Mouse (Mus musculus) heart, embryonic 13.5 days (tissue): Measurements from ENCODE around the gene Zfp26. TPM values are rescaled to one million over a fixed set of nuclear protein-coding genes. Genes with fewer than 3 reads are reported as not detected.

ENCODE experiments used
- ATAC-seq: fragments of 200-750 bp; cut with Nextera tagmentation; 2 replicates; pipeline ENCODE4 v1.8.0; 2017; ENCODE audit warnings: moderate TSS enrichment; ENCODE audit not compliant: insufficient number of reproducible peaks, low FRiP score, low TSS enrichment; ENCODE audit errors: extremely low read depth
- H3K27ac ChIP-seq: fragments of 300-500 bp; sonication (generic); replicated peaks from 2 replicates; pipeline ENCODE4 v1.5.1; 2015; ENCODE audit warnings: moderate library complexity, mild to moderate bottlenecking, inconsistent platforms
- H3K27me3 ChIP-seq: fragments of 300-500 bp; sonication (generic); replicated peaks from 2 replicates; pipeline ENCODE4 v1.6.1; 2015; ENCODE audit warnings: mild to moderate bottlenecking, inconsistent platforms
- H3K36me3 ChIP-seq: fragments of 300-500 bp; sonication (generic); 2 replicates; pipeline ENCODE4 v1.6.1; 2015; ENCODE audit warnings: mild to moderate bottlenecking, inconsistent platforms
- H3K4me1 ChIP-seq: fragments of 300-500 bp; sonication (generic); 2 replicates; pipeline ENCODE4 v1.6.1; 2015; ENCODE audit warnings: inconsistent platforms
- H3K4me2 ChIP-seq: fragments of 300-500 bp; sonication (generic); 2 replicates; pipeline ENCODE4 v1.6.1; 2015; ENCODE audit warnings: inconsistent platforms, mild to moderate bottlenecking, moderate library complexity
- H3K4me3 ChIP-seq: fragments of 300-500 bp; sonication (generic); 2 replicates; pipeline ENCODE4 v1.5.1; 2015; ENCODE audit warnings: moderate library complexity, mild to moderate bottlenecking, inconsistent platforms
- H3K9ac ChIP-seq: fragments of 300-500 bp; sonication (generic); 2 replicates; pipeline ENCODE4 v1.6.1; 2015; ENCODE audit warnings: inconsistent platforms, mild to moderate bottlenecking, moderate library complexity
- H3K9me3 ChIP-seq: fragments of 300-500 bp; sonication (generic); 2 replicates; pipeline ENCODE4 v1.6.1; 2016; ENCODE audit warnings: inconsistent platforms
- WGBS: fragments of 180-500 bp; shearing (Covaris S2); methylation state at CpG from one replicate; pipeline ENCODE4 v1.1.7; 2015; ENCODE audit warnings: mixed read lengths; 5-methylcytosine and 5-hydroxymethylcytosine counted together
- polyA plus RNA-seq: library from polyadenylated mRNA; unstranded; fragments of >200 nt; fragmentation: Nextera tagmentation; extraction: Ambion mirVana; gene quantifications from 2 replicates; pipeline ENCODE4 v1.2.1, GENCODE M21; 2015

The Zfp26 gene
- polyA plus RNA-seq, 1 experiment from 2014 or later = 6.9 TPM

DNA sequence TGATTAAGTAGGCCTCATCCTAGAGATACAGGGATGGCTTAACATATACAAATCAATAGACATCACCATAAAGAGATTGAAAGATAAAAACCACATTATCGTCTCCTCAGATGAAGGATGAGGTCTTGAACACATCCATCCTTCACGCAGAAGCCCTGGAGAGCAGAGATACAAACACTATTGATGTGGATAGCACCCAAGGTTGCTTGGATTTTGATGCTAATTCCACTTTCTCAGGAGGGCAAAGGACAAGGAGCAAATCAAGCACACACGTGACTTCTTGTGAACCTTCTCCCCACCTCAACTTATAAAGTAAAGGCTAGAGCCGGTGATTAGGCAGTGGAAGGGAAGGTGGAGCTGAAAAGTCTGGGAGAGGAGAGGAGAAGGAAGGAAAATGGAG lies 6.3 kb downstream of the Zfp26 start:
- Histone ChIP-seq H3K36me3 (peaks cover 61% of the 10 kb centered on the region), H3K4me2 (no peak overlapping the region), H3K9me3 (no peaks in the 10 kb centered on the region), H3K9ac (no peak overlapping the region), H3K27ac (no peak overlapping the region), H3K4me1 (peaks cover 12% of the 10 kb centered on the region), H3K4me3 (no peak overlapping the region), H3K27me3 (no peaks in the 10 kb centered on the region)
- no peak for ATAC-seq
- WGBS = 89% methylated on average over 4 of the region's 4 CpGs

DNA sequence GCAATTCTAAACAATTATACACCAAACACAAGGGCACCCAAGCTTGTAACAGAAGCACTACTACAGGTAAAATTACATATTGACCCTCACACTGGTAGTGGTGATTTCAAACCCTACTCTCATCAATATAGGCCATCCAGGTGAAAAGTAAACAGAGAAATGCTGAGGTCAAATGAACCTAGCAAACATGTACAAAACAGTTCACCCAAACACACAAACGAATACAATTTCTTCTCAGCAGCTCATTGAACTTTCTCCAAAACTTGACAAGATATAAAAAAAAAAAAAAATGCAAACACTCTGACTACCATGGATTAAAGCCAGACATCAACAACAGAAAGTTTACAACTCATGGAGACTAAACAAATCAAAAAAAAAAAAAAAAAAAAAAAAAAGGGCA lies 8.5 kb downstream of the Zfp26 start:
- Histone ChIP-seq H3K4me1 (peaks cover 4% of the 10 kb centered on the region), H3K27me3 (no peaks in the 10 kb centered on the region), H3K27ac (no peak overlapping the region), H3K9ac (no peak overlapping the region), H3K4me2 (no peak overlapping the region), H3K9me3 (no peaks in the 10 kb centered on the region), H3K36me3 (peaks cover 55% of the 10 kb centered on the region), H3K4me3 (no peak overlapping the region)
- WGBS = 100% methylated on average over 1 of the region's 1 CpGs
- ATAC-seq = no peak

DNA sequence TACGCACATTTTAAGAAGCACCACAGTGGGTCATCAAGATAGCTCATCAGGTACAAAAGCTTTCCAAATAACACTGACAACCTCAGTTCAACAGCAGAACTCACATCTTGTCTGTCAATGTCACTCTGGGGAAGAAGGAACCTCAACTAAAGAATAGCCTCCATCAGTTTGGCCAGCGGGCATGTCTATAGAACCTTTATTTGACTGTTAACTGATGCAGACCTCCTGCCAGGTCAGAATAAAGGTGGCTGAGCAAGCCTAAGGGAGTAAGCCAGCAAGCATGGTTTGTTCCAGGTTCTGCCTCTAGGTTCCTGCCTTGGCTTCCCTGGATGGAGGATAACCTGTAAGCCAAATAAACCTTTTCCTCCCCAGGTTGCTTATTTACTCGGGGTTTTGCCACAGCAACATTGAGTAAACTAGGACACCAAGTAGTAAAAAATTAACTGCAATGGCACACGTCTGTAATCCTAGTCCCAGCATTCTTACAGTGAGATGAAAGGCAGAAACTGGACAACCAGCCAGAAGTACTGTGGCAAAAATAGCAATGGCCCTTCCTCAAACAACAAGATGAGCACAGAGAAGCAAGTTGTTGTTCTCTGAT lies 16.7 kb downstream of the Zfp26 start:
- Histone ChIP-seq H3K27ac (no peak overlapping the region), H3K9ac (no peak overlapping the region), H3K4me1 (no peaks in the 10 kb centered on the region), H3K4me2 (no peak overlapping the region), H3K9me3 (peaks cover 7% of the 10 kb centered on the region), H3K27me3 (no peaks in the 10 kb centered on the region), H3K36me3 (peaks cover 92% of the 10 kb centered on the region), H3K4me3 (no peak overlapping the region)
- ATAC-seq = no peak
- WGBS = 91% methylated on average over 4 of the region's 4 CpGs

DNA sequence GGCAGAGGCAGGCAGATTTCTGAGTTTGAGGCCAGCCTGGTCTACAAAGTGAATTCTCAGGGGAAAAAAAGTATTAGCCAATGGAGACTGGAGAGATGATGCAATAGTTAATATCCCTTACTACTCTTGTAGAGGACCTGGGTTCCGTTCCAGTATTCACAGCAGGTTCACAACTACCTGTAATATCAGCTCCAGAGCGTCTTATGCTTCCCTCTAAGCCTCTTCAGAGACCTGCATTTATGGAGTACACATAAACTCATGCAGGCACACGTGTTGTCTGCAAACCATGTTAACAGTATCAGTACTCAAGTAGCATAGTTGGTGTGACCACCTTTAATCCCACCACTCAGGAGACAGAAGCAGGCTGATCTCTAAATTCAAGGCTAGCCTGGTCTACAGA lies 30.0 kb downstream of the Zfp26 start:
- no peaks in the 10 kb centered on the region for H3K9me3 ChIP-seq
- ATAC-seq = no peak
- WGBS = 83% methylated on average over 3 of the region's 3 CpGs
- no peak overlapping the region for H3K9ac ChIP-seq
- H3K4me3 ChIP-seq = no peak overlapping the region
- H3K27me3 ChIP-seq = no peaks in the 10 kb centered on the region
- no peaks in the 10 kb centered on the region for H3K4me1 ChIP-seq
- no peak overlapping the region for H3K27ac ChIP-seq
- no peak overlapping the region for H3K4me2 ChIP-seq
- H3K36me3 ChIP-seq = peaks cover 13% of the 10 kb centered on the region

DNA sequence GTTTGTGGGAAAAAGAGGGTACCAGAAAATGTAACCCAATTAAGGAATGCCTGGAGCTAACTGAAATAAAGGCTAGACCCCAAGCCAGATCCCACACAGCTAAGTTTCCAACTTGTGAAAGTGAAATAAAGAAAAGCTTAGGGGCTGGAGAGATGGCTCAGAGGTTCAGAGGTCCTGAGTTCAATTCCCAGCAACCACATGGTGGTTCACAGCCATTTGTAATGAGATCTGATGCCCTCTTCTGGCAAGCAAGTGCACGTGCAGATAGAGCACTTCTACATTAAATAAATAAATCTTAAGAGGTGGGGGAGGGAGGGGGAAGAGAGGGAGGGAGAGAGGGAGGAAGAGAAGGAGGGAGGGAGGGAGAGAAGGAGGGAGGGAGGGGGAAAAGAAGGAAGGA lies 48.5 kb downstream of the Zfp26 start:
- no peak overlapping the region for H3K4me3 ChIP-seq
- H3K9me3 ChIP-seq = no peaks in the 10 kb centered on the region
- WGBS = 8% methylated on average over 1 of the region's 1 CpGs
- no peak for ATAC-seq
- H3K4me2 ChIP-seq = no peak overlapping the region
- H3K27ac ChIP-seq = no peak overlapping the region
- H3K4me1 ChIP-seq = no peaks in the 10 kb centered on the region
- H3K27me3 ChIP-seq = no peaks in the 10 kb centered on the region
- H3K36me3 ChIP-seq = no peaks in the 10 kb centered on the region
- no peak overlapping the region for H3K9ac ChIP-seq

DNA sequence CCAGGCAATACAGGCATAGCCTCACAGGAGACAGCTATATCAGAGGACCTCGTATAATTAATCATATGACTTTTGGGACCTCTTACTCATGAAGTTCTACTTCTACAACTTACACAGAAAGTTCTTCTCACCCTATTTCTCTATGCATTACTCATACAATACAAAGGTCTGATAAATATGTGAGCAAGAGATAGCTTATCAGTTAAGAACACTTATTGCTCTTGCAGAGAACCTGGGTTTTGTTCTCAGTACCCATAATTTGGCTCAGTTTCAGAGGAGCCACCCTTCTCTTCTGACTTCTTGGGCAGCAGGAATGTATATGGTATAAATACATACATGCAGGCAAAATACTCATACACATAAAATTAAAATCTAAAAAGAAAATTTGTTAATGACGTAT lies 50.6 kb downstream of the Zfp26 start:
- H3K9ac ChIP-seq = no peak overlapping the region
- no peak for ATAC-seq
- H3K27ac ChIP-seq = no peak overlapping the region
- H3K36me3 ChIP-seq = no peaks in the 10 kb centered on the region
- no peak overlapping the region for H3K4me3 ChIP-seq
- H3K27me3 ChIP-seq = no peaks in the 10 kb centered on the region
- no peaks in the 10 kb centered on the region for H3K4me1 ChIP-seq
- whole genome bisulfite sequencing = 86% methylated on average over 2 of the region's 2 CpGs
- H3K4me2 ChIP-seq = no peak overlapping the region
- no peaks in the 10 kb centered on the region for H3K9me3 ChIP-seq

DNA sequence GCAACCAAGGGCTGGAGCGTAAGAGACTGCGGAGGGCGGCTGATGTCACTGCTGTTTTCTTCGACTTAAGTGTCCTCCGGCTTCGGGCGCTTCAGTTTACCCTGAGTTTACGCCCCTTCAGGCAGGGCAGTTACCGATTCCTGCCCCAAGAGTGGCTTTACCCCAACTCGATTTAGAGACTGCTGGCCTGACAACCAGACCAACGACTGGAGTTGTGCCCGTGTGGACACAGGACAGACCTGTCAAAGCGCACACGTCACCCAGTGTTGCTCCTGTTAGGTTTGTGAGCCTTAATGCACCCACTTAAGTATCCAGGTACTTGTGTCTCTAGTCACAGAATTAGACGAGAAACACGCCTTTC lies 74.6 kb downstream of the Zfp26 start:
- no peak for ATAC-seq
- peak overlapping the region; percentile 73 for H3K4me2 ChIP-seq
- peak overlapping the region; percentile 82 for H3K4me3 ChIP-seq
- 17% methylated on average over 16 of the region's 16 CpGs for WGBS
- H3K9me3 ChIP-seq = 0 out of 2 replicates have a peak, but pooled peaks cover 5% of the 10 kb centered on the region
- H3K4me1 ChIP-seq = peaks cover 8% of the 10 kb centered on the region
- H3K36me3 ChIP-seq = no peaks in the 10 kb centered on the region
- H3K27me3 ChIP-seq = no peaks in the 10 kb centered on the region
- peak overlapping the region; percentile 61 for H3K27ac ChIP-seq
- peak overlapping the region; percentile 89 for H3K9ac ChIP-seq

DNA sequence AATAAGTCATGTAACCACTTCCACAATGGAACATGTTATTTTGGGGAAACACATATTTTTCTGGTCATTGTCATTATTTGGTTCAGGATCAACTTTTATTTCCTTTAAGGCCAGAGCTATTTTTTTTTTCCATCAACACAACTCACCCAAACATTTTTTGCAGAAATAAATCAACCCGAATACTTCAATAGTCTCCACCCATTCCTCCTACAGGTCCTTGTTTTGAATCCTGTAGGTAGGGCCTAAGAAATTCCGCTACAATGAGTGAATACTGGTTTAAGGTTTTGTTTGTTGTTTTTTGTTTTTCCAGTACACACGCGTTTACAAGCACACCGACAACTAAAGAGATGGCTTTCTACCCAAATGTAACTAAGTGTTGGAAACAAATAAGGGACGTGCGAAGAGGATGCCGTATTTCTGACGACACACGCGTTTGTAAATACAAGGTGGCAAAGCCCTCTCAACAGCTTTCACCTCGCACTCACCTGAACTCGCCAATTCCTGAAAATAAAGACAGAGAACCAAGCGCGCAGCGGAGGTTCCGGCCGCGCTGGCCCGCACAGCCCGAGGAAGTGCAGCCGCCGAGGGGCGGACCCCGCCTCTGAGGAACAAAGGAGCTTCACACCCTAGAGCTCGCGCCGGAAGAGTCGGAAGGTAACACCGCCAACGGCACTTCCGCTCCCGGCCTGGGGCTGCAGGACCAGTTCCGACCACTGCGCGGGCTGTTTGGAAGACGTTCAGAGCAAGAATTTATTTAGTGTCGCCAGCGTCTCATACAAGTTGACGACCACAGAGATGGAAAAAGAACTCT lies 75.2 kb downstream of the Zfp26 start, which contains the start of gene Zfp560:
TSS of gene Zfp560 (minus strand) at position 646 of the 811 bp plus-strand sequence.
- Histone ChIP-seq H3K9me3 (0 out of 2 replicates have a peak, but pooled peaks cover 5% of the 10 kb centered on the region), H3K4me3 (peak within 1 kb of the TSS; percentile 82), H3K27ac (peak within 1 kb of the TSS; percentile 61), H3K9ac (peak within 1 kb of the TSS; percentile 89), H3K4me1 (peaks cover 8% of the 10 kb centered on the region), H3K27me3 (no peaks in the 10 kb centered on the region), H3K36me3 (no peaks in the 10 kb centered on the region), H3K4me2 (peak within 1 kb of the TSS; percentile 73)
- peak; percentile 92 for ATAC-seq
- 5% methylated on average over 40 of the region's 40 CpGs for WGBS

DNA sequence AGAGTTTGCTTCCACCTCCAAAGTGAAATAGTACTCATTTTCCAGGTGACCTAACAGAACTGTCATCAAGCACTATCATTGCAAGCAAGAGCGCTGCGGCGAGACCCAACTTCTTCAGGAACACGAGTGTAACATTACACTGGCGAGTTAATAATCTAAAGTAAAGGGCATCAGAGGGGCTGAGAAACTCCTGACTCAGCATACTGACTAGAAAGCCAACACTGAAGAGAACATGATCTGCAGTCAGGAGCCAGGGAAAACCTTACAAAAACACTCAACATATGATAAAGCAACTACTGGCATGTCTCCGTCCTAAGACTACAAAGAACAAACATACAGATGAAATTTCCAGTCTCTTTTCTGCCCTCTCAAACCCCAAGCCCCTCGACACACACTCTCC lies 76.3 kb downstream of the Zfp26 start:
- ATAC-seq = no peak
- Histone ChIP-seq H3K4me1 (peaks cover 8% of the 10 kb centered on the region), H3K9me3 (no peaks in the 10 kb centered on the region), H3K4me3 (peak overlapping the region; percentile 82; the same call in 1 of the 2 replicates), H3K36me3 (no peaks in the 10 kb centered on the region), H3K9ac (peak overlapping the region; percentile 24; the same call in 1 of the 2 replicates), H3K27me3 (no peaks in the 10 kb centered on the region), H3K4me2 (peak overlapping the region; percentile 73), H3K27ac (no peak overlapping the region)
- 83% methylated on average over 7 of the region's 7 CpGs for WGBS

Other genes with a start within 250 kb of the Zfp26 start
- gene Olfr871, start 248.0 kb downstream of the Zfp26 start, polyA plus RNA-seq = not detected in 2 replicates
- not detected in 2 replicates for gene Olfr872, start 223.0 kb downstream of the Zfp26 start, polyA plus RNA-seq
- not detected in 2 replicates for gene Olfr39, start 177.8 kb downstream of the Zfp26 start, polyA plus RNA-seq
- not detected in 2 replicates for gene Olfr873, start 161.6 kb downstream of the Zfp26 start, polyA plus RNA-seq
- gene Olfr18, start 124.1 kb downstream of the Zfp26 start, polyA plus RNA-seq = not detected in 2 replicates
- gene Zfp560, start 75.0 kb downstream of the Zfp26 start, polyA plus RNA-seq = 29.7 and 30.5 TPM in 2 replicates
- 11.8 and 12.4 TPM in 2 replicates for gene Zfp426, start 32.6 kb upstream of the Zfp26 start, polyA plus RNA-seq
- gene Zfp266, start 61.3 kb upstream of the Zfp26 start, polyA plus RNA-seq = 46.1 and 49.7 TPM in 2 replicates
- 9.8 and 10.6 TPM in 2 replicates for gene Zfp846, start 121.1 kb upstream of the Zfp26 start, polyA plus RNA-seq
- gene Ubl5, start 182.7 kb upstream of the Zfp26 start, polyA plus RNA-seq = 327 and 367 TPM in 2 replicates
- 14.9 and 15.7 TPM in 2 replicates for gene Fbxl12, start 184.6 kb upstream of the Zfp26 start, polyA plus RNA-seq
- 47.5 and 53.1 TPM in 2 replicates for gene Pin1, start 191.9 kb upstream of the Zfp26 start, polyA plus RNA-seq